24 mouse cellular contexts compared by ENCODE assay signal in genomic region chr19:23904922-23905321, GRCm38 (mm10).
A peak's percentile ranks its signal among the peaks of the same experiment; 100 is the strongest.
DNase-seq lines count a peak whose midpoint lies in the region; ATAC-seq lines count a peak whose summit lies in the region.
"Had no signal": no experiment of that assay in that cellular context is flagged by ENCODE, and none has a peak within 500 bp of the region (broad histone marks: within the 10 kb centered on the region; RNA-seq: fewer than 3 reads in every experiment).

No protein-coding gene starts in this region.

- 0 out of 2 replicates have a peak overlapping the region, but pooled peaks have one; percentile 30 for H3K27ac ChIP-seq in hindbrain, embryonic 12.5 days
- no peak overlapping the region for H3K27ac ChIP-seq in hindbrain, embryonic 10.5 days
- H3K27ac ChIP-seq in hindbrain, embryonic 15.5 days (replicated peaks): peak overlapping the region; percentile 39; the same call in 1 of the 2 replicates
- H3K27ac ChIP-seq in hindbrain, embryonic 16.5 days (ENCODE audit: low read depth, low read length): no peak overlapping the region
- H3K27ac ChIP-seq in neural tube, embryonic 14.5 days (ENCODE audit: low read depth, low read length): peak overlapping the region; percentile 34; the same call in 1 of the 2 replicates
- H3K27ac ChIP-seq: forebrain, embryonic 10.5 days; forebrain, embryonic 15.5 days; heart, embryonic 15.5 days had no signal

- H3K9ac ChIP-seq in hindbrain, embryonic 12.5 days: no peak overlapping the region
- H3K9ac ChIP-seq in hindbrain, embryonic 15.5 days: no peak overlapping the region
- no peak overlapping the region for H3K9ac ChIP-seq in hindbrain, embryonic 16.5 days (ENCODE audit: low read depth, low read length)
- H3K9ac ChIP-seq in neural tube, embryonic 14.5 days (replicated peaks; ENCODE audit: low read depth, low read length): no peak overlapping the region
- H3K9ac ChIP-seq: forebrain, embryonic 15.5 days; heart, embryonic 12.5 days; heart, embryonic 15.5 days had no signal

- peaks cover 2% of the 10 kb centered on the region; the same call in 1 of the 2 replicates for H3K27me3 ChIP-seq in hindbrain, embryonic 12.5 days
- H3K27me3 ChIP-seq in hindbrain, embryonic 10.5 days (ENCODE audit: insufficient read depth, poor library complexity, severe bottlenecking): peaks cover 15% of the 10 kb centered on the region
- H3K27me3 ChIP-seq in hindbrain, embryonic 15.5 days: no peaks in the 10 kb centered on the region
- H3K27me3 ChIP-seq in hindbrain, embryonic 16.5 days (replicated peaks; ENCODE audit: control insufficient read depth, insufficient read depth, low read length): no peaks in the 10 kb centered on the region
- H3K27me3 ChIP-seq in neural tube, embryonic 14.5 days (ENCODE audit: control insufficient read depth, insufficient read depth, low read length): no peaks in the 10 kb centered on the region
- H3K27me3 ChIP-seq: CH12.LX; forebrain, embryonic 15.5 days; heart, embryonic 12.5 days had no signal

- no peaks in the 10 kb centered on the region for H3K36me3 ChIP-seq in hindbrain, embryonic 12.5 days
- no peaks in the 10 kb centered on the region for H3K36me3 ChIP-seq in hindbrain, embryonic 10.5 days
- H3K36me3 ChIP-seq in hindbrain, embryonic 15.5 days: no peaks in the 10 kb centered on the region
- H3K36me3 ChIP-seq in hindbrain, embryonic 16.5 days (ENCODE audit: control insufficient read depth, insufficient read depth, low read length): no peaks in the 10 kb centered on the region
- H3K36me3 ChIP-seq in neural tube, embryonic 14.5 days (ENCODE audit: control insufficient read depth, insufficient read depth, low read length): no peaks in the 10 kb centered on the region; the same call in 1 of the 2 replicates
- H3K36me3 ChIP-seq: forebrain, embryonic 10.5 days; forebrain, embryonic 15.5 days; G1E; heart, embryonic 12.5 days; heart, embryonic 15.5 days had no signal

- no peak overlapping the region for H3K4me2 ChIP-seq in hindbrain, embryonic 12.5 days (replicated peaks)
- no peak overlapping the region for H3K4me2 ChIP-seq in hindbrain, embryonic 15.5 days
- H3K4me2 ChIP-seq in hindbrain, embryonic 16.5 days (ENCODE audit: low read length): no peak overlapping the region
- no peak overlapping the region for H3K4me2 ChIP-seq in neural tube, embryonic 14.5 days (ENCODE audit: low read depth, low read length)
- H3K4me2 ChIP-seq: forebrain, embryonic 15.5 days; heart, embryonic 12.5 days; heart, embryonic 15.5 days had no signal

- no peaks in the 10 kb centered on the region for H3K9me3 ChIP-seq in hindbrain, embryonic 12.5 days (replicated peaks)
- H3K9me3 ChIP-seq in hindbrain, embryonic 10.5 days: no peaks in the 10 kb centered on the region
- no peaks in the 10 kb centered on the region for H3K9me3 ChIP-seq in hindbrain, embryonic 15.5 days
- H3K9me3 ChIP-seq in hindbrain, embryonic 16.5 days (ENCODE audit: control insufficient read depth, low read length): no peaks in the 10 kb centered on the region
- no peaks in the 10 kb centered on the region for H3K9me3 ChIP-seq in neural tube, embryonic 14.5 days (ENCODE audit: control insufficient read depth, low read length)
- H3K9me3 ChIP-seq: forebrain, embryonic 10.5 days; forebrain, embryonic 15.5 days; G1E; heart, embryonic 12.5 days; heart, embryonic 15.5 days had no signal

- peaks cover 21% of the 10 kb centered on the region for H3K4me1 ChIP-seq in hindbrain, embryonic 12.5 days
- H3K4me1 ChIP-seq in hindbrain, embryonic 10.5 days (replicated peaks): peaks cover 6% of the 10 kb centered on the region; the same call in 1 of the 2 replicates
- peaks cover 34% of the 10 kb centered on the region for H3K4me1 ChIP-seq in hindbrain, embryonic 15.5 days (replicated peaks)
- H3K4me1 ChIP-seq in hindbrain, embryonic 16.5 days (ENCODE audit: control insufficient read depth, insufficient read depth, low read depth, low read length): peaks cover 3% of the 10 kb centered on the region
- H3K4me1 ChIP-seq in neural tube, embryonic 14.5 days (ENCODE audit: control insufficient read depth, insufficient read depth, low read length): peaks cover 19% of the 10 kb centered on the region
- H3K4me1 ChIP-seq: heart, embryonic 15.5 days had no signal

- 71% methylated on average over 4 of the region's 4 CpGs for WGBS in hindbrain, embryonic 12.5 days
- WGBS in hindbrain, embryonic 10.5 days: 81% methylated on average over 4 of the region's 4 CpGs
- WGBS in hindbrain, embryonic 15.5 days: 53% methylated on average over 4 of the region's 4 CpGs
- WGBS in hindbrain, embryonic 16.5 days: 48% methylated on average over 4 of the region's 4 CpGs
- 45% methylated on average over 4 of the region's 4 CpGs for WGBS in neural tube, embryonic 14.5 days

- no peak overlapping the region for H3K4me3 ChIP-seq in hindbrain, embryonic 12.5 days
- H3K4me3 ChIP-seq in hindbrain, embryonic 10.5 days: no peak overlapping the region
- H3K4me3 ChIP-seq in hindbrain, embryonic 15.5 days: no peak overlapping the region
- H3K4me3 ChIP-seq in hindbrain, embryonic 16.5 days (ENCODE audit: low read length): no peak overlapping the region
- H3K4me3 ChIP-seq in neural tube, embryonic 14.5 days (ENCODE audit: low read depth, low read length): no peak overlapping the region
- H3K4me3 ChIP-seq: forebrain, embryonic 10.5 days; forebrain, embryonic 15.5 days; heart, embryonic 12.5 days; heart, embryonic 15.5 days had no signal

- no peak for ATAC-seq in hindbrain, embryonic 12.5 days (ENCODE audit: low FRiP score)
- ATAC-seq in hindbrain, embryonic 15.5 days (ENCODE audit: low FRiP score, low read depth): 0 out of 2 replicates have a peak, but pooled peaks have one; percentile 1
- no peak for ATAC-seq in hindbrain, embryonic 16.5 days
- peak; percentile 60; the same call in 1 of the 2 replicates for ATAC-seq in neural tube, embryonic 14.5 days (ENCODE audit: low read depth)
- no peak for ATAC-seq in monocyte, adult 5-6 weeks (replicated peaks; ENCODE audit: insufficient number of reproducible peaks, low FRiP score, low TSS enrichment, poor library complexity, severe bottlenecking)
- ATAC-seq: forebrain, embryonic 15.5 days; intestine, postnatal 0 days; Patski had no signal

- no peak for DNase-seq in hindbrain, embryonic 10.5 days (ENCODE audit: low spot score)
- DNase-seq: adrenal gland, postnatal 10 days; adrenal gland, postnatal 36 days; B cell, adult 2 months; cerebellum, adult 18-20 months; cerebellum, adult 9-10 months; cerebellum, postnatal 14 days; gastrocnemius, postnatal 25 days; heart, adult 18-20 months; heart, postnatal 10 days; heart, postnatal 36 days had no signal

Comparison
In these comparisons a context has a peak if more than half of its experiments do, and no peak if none do; other contexts are left out.
1. ATAC-seq: peak in hindbrain, embryonic 15.5 days (single experiment) and neural tube, embryonic 14.5 days (single experiment); none in hindbrain, embryonic 12.5 days (single experiment), hindbrain, embryonic 16.5 days (single experiment) and monocyte, adult 5-6 weeks (single experiment).
2. H3K27ac ChIP-seq: peak in hindbrain, embryonic 12.5 days (single experiment), hindbrain, embryonic 15.5 days (single experiment) and neural tube, embryonic 14.5 days (single experiment); none in hindbrain, embryonic 10.5 days (single experiment) and hindbrain, embryonic 16.5 days (single experiment).